Mouse (Mus musculus) bone marrow, adult 2 months (tissue): ENCODE data around the gene Speer4c.
"Not testable (repeated sequence)": the region's sequence is repeated elsewhere in the genome, so short reads cannot be mapped to it uniquely, and the experiment has no call there.

Experiments
- CTCF ChIP-seq: fragments of 200-500 bp; IDR thresholded peaks from 2 replicates; pipeline ENCODE4 v1.5.1; 2011; ENCODE audit warnings: low read length, control low read depth; ENCODE audit not compliant: control insufficient read depth, insufficient read depth
- POLR2A ChIP-seq: fragments of 200-500 bp; IDR thresholded peaks from 2 replicates; pipeline ENCODE4 v1.6.1; 2011; ENCODE audit warnings: low read depth, mild to moderate bottlenecking, control low read depth, low read length, borderline replicate concordance; ENCODE audit not compliant: control insufficient read depth

GRCm38 (mm10) chr5:15670789-15671188 lies 43.3 kb downstream of the Speer4c start:
- not testable (repeated sequence) for TF ChIP-seq CTCF, POLR2A
